Mouse (Mus musculus): ENCODE measurements at regions not wholly inside any gene's neighbourhood (a gene's known extent, or its start where the extent isn't known, plus 50 kb on each side); places are given as distances from the start of the nearest gene placed in this dataset.

GRCm38 (mm10) chr5:42453707-42454106, 385.9 kb downstream of the Gm16223 start:
- H3K27me3 ChIP-seq (ENCODE audit: insufficient read depth, low read length) = no peaks in the 10 kb centered on the region
- H3K36me3 ChIP-seq (ENCODE audit: insufficient read depth, low read length) = no peaks in the 10 kb centered on the region
- no peak overlapping the region for H3K4me3 ChIP-seq (replicated peaks; ENCODE audit: low read length)
- no peak for TF ChIP-seq CTCF (conservative IDR thresholded peaks at IDR 0.05; ENCODE audit: low read length)
- TF ChIP-seq NANOG (IDR thresholded peaks at IDR 0.05; ENCODE audit: borderline replicate concordance, low read length) = no peak
- TF ChIP-seq POU5F1 (IDR thresholded peaks at IDR 0.05; ENCODE audit: borderline replicate concordance, low read length) = no peak
- H3K9me3 ChIP-seq (ENCODE audit: low read length) = no peaks in the 10 kb centered on the region
- H3K4me1 ChIP-seq (replicated peaks; ENCODE audit: low read depth, low read length) = no peaks in the 10 kb centered on the region

DNA sequence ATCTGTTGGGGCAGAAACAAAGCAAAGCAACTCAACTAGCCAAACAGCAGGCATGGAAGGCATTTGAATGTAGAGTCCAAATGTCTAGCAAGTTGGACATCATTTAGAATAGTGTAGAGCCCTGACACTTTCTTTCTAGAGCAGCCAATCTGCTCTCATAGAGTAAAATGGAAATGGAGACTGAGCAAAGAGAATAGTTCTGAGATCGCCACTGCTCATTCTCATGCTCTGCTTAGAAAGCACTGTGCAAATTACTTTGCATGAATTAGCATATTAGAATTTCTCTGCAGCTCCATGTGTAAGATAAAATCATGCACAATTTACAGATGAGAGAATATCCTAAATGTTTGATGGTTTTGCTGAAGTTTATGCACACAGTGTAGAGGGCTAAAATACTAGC, 393.4 kb downstream of the Gm16223 start:
- no peaks in the 10 kb centered on the region for H3K9me3 ChIP-seq (ENCODE audit: low read length)
- TF ChIP-seq POU5F1 (IDR thresholded peaks at IDR 0.05; ENCODE audit: borderline replicate concordance, low read length) (no peak), NANOG (IDR thresholded peaks at IDR 0.05; ENCODE audit: borderline replicate concordance, low read length) (no peak)
- H3K36me3 ChIP-seq (ENCODE audit: insufficient read depth, low read length) = no peaks in the 10 kb centered on the region
- no peak overlapping the region for H3K4me3 ChIP-seq (replicated peaks; ENCODE audit: low read length)
- no peaks in the 10 kb centered on the region for H3K4me1 ChIP-seq (replicated peaks; ENCODE audit: low read depth, low read length)
- no peaks in the 10 kb centered on the region for H3K27me3 ChIP-seq (ENCODE audit: insufficient read depth, low read length)

DNA sequence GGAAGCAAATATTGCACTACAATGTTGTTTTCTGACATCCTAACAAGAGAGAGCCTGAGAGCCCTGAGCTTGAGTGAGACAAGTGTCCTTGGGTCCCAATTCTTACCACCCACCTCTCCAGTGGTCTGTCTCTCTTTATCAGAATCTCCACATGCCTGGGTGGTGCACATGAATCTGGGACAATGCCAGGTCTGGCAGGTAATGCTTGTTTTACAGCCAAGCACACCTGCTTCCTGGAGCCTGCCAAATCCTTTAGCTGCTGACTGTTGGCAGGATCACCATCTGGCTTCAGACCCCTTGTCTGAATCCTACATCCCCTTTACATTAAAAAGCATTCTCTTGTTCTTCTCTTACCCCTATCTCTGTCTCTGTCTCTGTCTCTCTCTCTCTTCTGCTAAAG, 397.1 kb downstream of the Gm16223 start:
- H3K27me3 ChIP-seq (ENCODE audit: insufficient read depth, low read length) = no peaks in the 10 kb centered on the region
- no peaks in the 10 kb centered on the region for H3K36me3 ChIP-seq (ENCODE audit: insufficient read depth, low read length)
- no peak overlapping the region for H3K4me3 ChIP-seq (replicated peaks; ENCODE audit: low read length)
- no peaks in the 10 kb centered on the region for H3K9me3 ChIP-seq (ENCODE audit: low read length)
- TF ChIP-seq NANOG (IDR thresholded peaks at IDR 0.05; ENCODE audit: borderline replicate concordance, low read length) (no peak), POU5F1 (IDR thresholded peaks at IDR 0.05; ENCODE audit: borderline replicate concordance, low read length) (no peak), CTCF (conservative IDR thresholded peaks at IDR 0.05; ENCODE audit: low read length) (no peak)
- no peaks in the 10 kb centered on the region for H3K4me1 ChIP-seq (replicated peaks; ENCODE audit: low read depth, low read length)

DNA sequence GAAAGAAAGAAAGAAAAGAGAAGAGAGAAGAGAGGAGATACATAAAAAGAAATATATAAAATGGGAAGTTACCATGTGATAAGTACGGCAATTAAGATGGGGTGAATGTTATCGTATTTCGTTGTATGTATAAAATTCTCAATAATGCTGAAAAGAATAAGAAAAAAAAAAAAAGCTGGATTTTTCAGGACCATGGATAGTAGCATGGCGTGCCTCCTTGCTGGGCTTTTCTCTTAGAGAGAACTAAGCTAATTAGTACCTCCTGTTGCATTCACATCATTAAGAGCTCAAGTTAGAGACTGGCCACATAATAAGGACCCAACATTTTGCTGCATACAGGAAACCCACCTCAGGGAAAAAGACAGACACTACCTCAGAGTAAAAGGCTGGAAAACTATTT, 405.7 kb downstream of the Gm16223 start:
- TF ChIP-seq NANOG (IDR thresholded peaks at IDR 0.05; ENCODE audit: borderline replicate concordance, low read length) = no peak
- no peak for TF ChIP-seq POU5F1 (IDR thresholded peaks at IDR 0.05; ENCODE audit: borderline replicate concordance, low read length)
- no peak for TF ChIP-seq CTCF (conservative IDR thresholded peaks at IDR 0.05; ENCODE audit: low read length)
- no peaks in the 10 kb centered on the region for H3K9me3 ChIP-seq (ENCODE audit: low read length)
- H3K27me3 ChIP-seq (ENCODE audit: insufficient read depth, low read length) = no peaks in the 10 kb centered on the region
- H3K36me3 ChIP-seq (ENCODE audit: insufficient read depth, low read length) = no peaks in the 10 kb centered on the region
- no peaks in the 10 kb centered on the region for H3K4me1 ChIP-seq (replicated peaks; ENCODE audit: low read depth, low read length)
- H3K4me3 ChIP-seq (replicated peaks; ENCODE audit: low read length) = no peak overlapping the region

DNA sequence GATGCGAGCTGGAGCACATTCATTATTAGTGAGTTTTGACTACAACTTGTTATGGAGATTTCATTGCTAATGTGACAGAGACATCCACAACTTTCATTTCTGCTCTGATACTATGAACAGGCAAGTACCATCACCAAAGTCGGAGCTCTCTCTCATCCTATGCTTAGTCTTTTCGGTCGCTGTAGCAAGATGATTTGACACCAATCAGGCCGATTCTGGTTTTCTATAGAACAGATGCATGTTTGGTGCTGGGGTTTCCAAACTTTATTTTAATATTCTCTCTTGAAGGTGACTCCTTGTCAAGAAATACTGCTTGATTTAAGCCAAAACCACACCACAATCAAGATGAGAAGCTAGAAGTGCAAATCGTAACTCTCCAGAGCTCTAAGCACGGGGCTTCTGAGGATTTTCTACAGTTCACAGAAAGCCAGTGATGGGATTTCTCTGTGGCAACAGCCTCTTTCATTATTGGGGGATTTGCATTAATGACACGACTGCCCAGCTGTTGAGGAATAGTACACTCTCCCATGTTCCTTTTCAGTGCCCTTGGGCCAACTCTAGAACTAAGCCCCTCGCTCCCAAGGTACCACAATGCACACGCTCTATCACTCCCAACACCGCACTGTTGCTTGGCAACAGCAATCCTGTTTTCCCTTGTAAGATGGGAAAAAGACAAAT, 434.5 kb downstream of the Gm16223 start:
- Histone ChIP-seq H3K9me3 (ENCODE audit: low read length) (no peaks in the 10 kb centered on the region), H3K27me3 (ENCODE audit: insufficient read depth, low read length) (no peaks in the 10 kb centered on the region), H3K4me3 (replicated peaks; ENCODE audit: low read length) (no peak overlapping the region), H3K4me1 (replicated peaks; ENCODE audit: low read depth, low read length) (no peaks in the 10 kb centered on the region), H3K36me3 (ENCODE audit: insufficient read depth, low read length) (no peaks in the 10 kb centered on the region)
- TF ChIP-seq CTCF (conservative IDR thresholded peaks at IDR 0.05; ENCODE audit: low read length) (no peak), NANOG (IDR thresholded peaks at IDR 0.05; ENCODE audit: borderline replicate concordance, low read length) (no peak), POU5F1 (IDR thresholded peaks at IDR 0.05; ENCODE audit: borderline replicate concordance, low read length) (no peak)

- Histone ChIP-seq H3K9me3 (ENCODE audit: low read length) (no peaks in the 10 kb centered on the region), H3K4me1 (replicated peaks; ENCODE audit: low read depth, low read length) (no peaks in the 10 kb centered on the region), H3K4me3 (replicated peaks; ENCODE audit: low read length) (no peak overlapping the region), H3K27me3 (ENCODE audit: insufficient read depth, low read length) (no peaks in the 10 kb centered on the region), H3K36me3 (ENCODE audit: insufficient read depth, low read length) (no peaks in the 10 kb centered on the region)
- TF ChIP-seq NANOG (IDR thresholded peaks at IDR 0.05; ENCODE audit: borderline replicate concordance, low read length) = no peak
- TF ChIP-seq POU5F1 (IDR thresholded peaks at IDR 0.05; ENCODE audit: borderline replicate concordance, low read length) = no peak
- no peak for TF ChIP-seq CTCF (conservative IDR thresholded peaks at IDR 0.05; ENCODE audit: low read length)
Observed at GRCm38 (mm10) chr5:42502802-42503136, 435.0 kb downstream of the Gm16223 start.

- Histone ChIP-seq H3K36me3 (ENCODE audit: insufficient read depth, low read length) (no peaks in the 10 kb centered on the region), H3K27me3 (ENCODE audit: insufficient read depth, low read length) (no peaks in the 10 kb centered on the region), H3K4me3 (replicated peaks; ENCODE audit: low read length) (no peak overlapping the region), H3K9me3 (ENCODE audit: low read length) (peaks cover 2% of the 10 kb centered on the region; the same call in 1 of the 2 replicates), H3K4me1 (replicated peaks; ENCODE audit: low read depth, low read length) (no peaks in the 10 kb centered on the region)
- TF ChIP-seq CTCF (conservative IDR thresholded peaks at IDR 0.05; ENCODE audit: low read length) = no peak
- no peak for TF ChIP-seq POU5F1 (IDR thresholded peaks at IDR 0.05; ENCODE audit: borderline replicate concordance, low read length)
- TF ChIP-seq NANOG (IDR thresholded peaks at IDR 0.05; ENCODE audit: borderline replicate concordance, low read length) = no peak
Observed at GRCm38 (mm10) chr5:42509200-42509599, 441.4 kb downstream of the Gm16223 start.

DNA sequence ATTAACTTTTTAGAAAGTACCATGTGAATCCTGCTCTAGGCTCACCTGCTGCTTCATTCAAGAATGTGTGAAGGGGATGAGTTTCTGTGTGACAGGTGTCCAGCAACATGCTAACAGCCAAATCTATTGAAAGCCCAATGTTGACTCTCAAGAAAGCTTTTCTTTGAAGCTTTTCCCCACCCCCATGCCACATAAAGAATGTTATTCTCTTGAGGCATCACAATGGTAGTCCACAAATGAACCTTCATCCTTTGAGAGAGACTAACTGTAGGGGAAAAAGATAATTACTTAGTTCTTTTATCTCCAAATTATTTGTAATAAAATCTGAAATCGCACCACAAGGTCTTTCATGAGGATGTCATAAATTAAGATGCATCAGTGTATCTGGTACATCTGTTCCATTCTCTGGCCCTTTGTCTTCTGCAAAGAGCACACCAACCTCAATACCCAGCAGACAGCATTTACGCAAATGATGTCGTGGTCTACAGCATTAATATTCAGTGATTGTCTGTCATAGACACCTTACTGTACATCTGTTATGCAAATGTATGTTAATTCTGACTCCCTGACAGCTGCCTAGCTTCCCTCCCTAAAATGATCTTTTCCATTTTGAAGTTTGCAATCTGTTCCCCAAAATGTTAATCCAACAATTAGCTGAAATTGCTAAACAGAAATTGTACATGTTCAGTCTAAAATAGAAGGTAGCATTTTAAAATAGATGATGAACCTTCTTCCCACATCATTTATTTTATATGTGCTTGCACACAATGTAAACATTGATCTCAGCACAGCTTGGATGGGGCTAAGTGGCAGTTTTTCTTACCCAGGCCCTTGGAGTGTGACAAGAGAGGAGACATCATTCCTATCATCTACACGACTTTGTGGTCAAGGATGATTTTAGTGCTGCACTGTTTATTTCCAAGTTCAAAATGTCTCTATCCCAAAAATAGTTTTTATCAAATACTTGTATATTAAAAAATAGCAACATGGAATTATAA, 455.7 kb downstream of the Gm16223 start:
- TF ChIP-seq POU5F1 (IDR thresholded peaks at IDR 0.05; ENCODE audit: borderline replicate concordance, low read length) (no peak), NANOG (IDR thresholded peaks at IDR 0.05; ENCODE audit: borderline replicate concordance, low read length) (no peak), CTCF (conservative IDR thresholded peaks at IDR 0.05; ENCODE audit: low read length) (no peak)
- H3K4me3 ChIP-seq (replicated peaks; ENCODE audit: low read length) = no peak overlapping the region
- no peaks in the 10 kb centered on the region for H3K27me3 ChIP-seq (ENCODE audit: insufficient read depth, low read length)
- no peaks in the 10 kb centered on the region for H3K4me1 ChIP-seq (replicated peaks; ENCODE audit: low read depth, low read length)
- 0 out of 2 replicates have a peak, but pooled peaks cover 4% of the 10 kb centered on the region for H3K9me3 ChIP-seq (ENCODE audit: low read length)
- no peaks in the 10 kb centered on the region for H3K36me3 ChIP-seq (ENCODE audit: insufficient read depth, low read length)
